Mouse (Mus musculus): ENCODE measurements at regions not wholly inside any gene's neighbourhood (a gene's known extent, or its start where the extent isn't known, plus 50 kb on each side); places are given as distances from the start of the nearest gene placed in this dataset.

- TF ChIP-seq CTCF (IDR thresholded peaks at IDR 0.05; ENCODE audit: control insufficient read depth, insufficient read depth, insufficient replicate concordance, low read depth, low read length) (no peak), POLR2A (IDR thresholded peaks at IDR 0.05; ENCODE audit: control insufficient read depth, low read depth, low read length) (no peak)
Measured at GRCm38 (mm10) chr5:119559696-119560095, 110.8 kb upstream of the Tbx3 start.
